Mouse (Mus musculus): ENCODE results near the gene Pdia2. TPM values are rescaled to one million over a fixed set of nuclear protein-coding genes. Genes with fewer than 3 reads are reported as not detected.
A peak's percentile ranks its signal among the peaks of the same experiment; 100 is the strongest.

Pdia2 gene
- polyA plus RNA-seq (2015; fragmentation: Nextera tagmentation; extraction: Ambion mirVana): 9.9 and 16.3 TPM in 2 replicates

GRCm38 (mm10) chr17:26198892-26199291 is at the start of gene Pdia2:
TSS of gene Pdia2 (minus strand) at chr17:26199087.
- no peak for ATAC-seq
- Histone ChIP-seq H3K9ac (ENCODE audit: low read depth, low read length) (no peak within 1 kb of the TSS), H3K27me3 (replicated peaks; ENCODE audit: control insufficient read depth, insufficient read depth, low read length) (peaks cover 23% of the 10 kb centered on the region), H3K4me2 (replicated peaks; ENCODE audit: low read depth) (no peak within 1 kb of the TSS), H3K4me1 (replicated peaks; ENCODE audit: control insufficient read depth, insufficient read depth, low read length) (no peaks in the 10 kb centered on the region; the same call in 1 of the 2 replicates), H3K9me3 (ENCODE audit: control insufficient read depth) (no peaks in the 10 kb centered on the region), H3K27ac (ENCODE audit: low read depth, low read length) (no peak within 1 kb of the TSS), H3K4me3 (ENCODE audit: low read depth, low read length) (no peak within 1 kb of the TSS), H3K36me3 (ENCODE audit: control insufficient read depth, insufficient read depth) (peaks cover 35% of the 10 kb centered on the region)
- TF ChIP-seq CTCF (IDR thresholded peaks at IDR 0.05; ENCODE audit: low read depth): no peak
- 37% methylated on average over 4 of the region's 4 CpGs for WGBS

- TF ChIP-seq CTCF (IDR thresholded peaks at IDR 0.05; ENCODE audit: low read depth): no peak
- Histone ChIP-seq H3K27me3 (replicated peaks; ENCODE audit: control insufficient read depth, insufficient read depth, low read length) (no peaks in the 10 kb centered on the region), H3K9ac (ENCODE audit: low read depth, low read length) (peak within 1 kb of the TSS; percentile 65), H3K36me3 (ENCODE audit: control insufficient read depth, insufficient read depth) (no peaks in the 10 kb centered on the region), H3K9me3 (ENCODE audit: control insufficient read depth) (no peaks in the 10 kb centered on the region), H3K27ac (ENCODE audit: low read depth, low read length) (peak within 1 kb of the TSS; percentile 95), H3K4me3 (ENCODE audit: low read depth, low read length) (peak within 1 kb of the TSS; percentile 70), H3K4me2 (replicated peaks; ENCODE audit: low read depth) (peak within 1 kb of the TSS; percentile 82), H3K4me1 (replicated peaks; ENCODE audit: control insufficient read depth, insufficient read depth, low read length) (0 out of 2 replicates have a peak, but pooled peaks cover 5% of the 10 kb centered on the region)
- peak; percentile 90 for ATAC-seq
- 6% methylated on average over 32 of the region's 33 CpGs for WGBS
Observed at GRCm38 (mm10) chr17:26244101-26244841, 45.4 kb upstream of the Pdia2 start, which contains the start of gene Fam234a. TSS of gene Fam234a (minus strand) at chr17:26244242.

GRCm38 (mm10) chr17:26243471-26244100 is 44.7 kb upstream of the Pdia2 start:
- peak overlapping the region; percentile 95 for H3K27ac ChIP-seq (ENCODE audit: low read depth, low read length)
- peak; percentile 70 for TF ChIP-seq CTCF (IDR thresholded peaks at IDR 0.05; ENCODE audit: low read depth)
- H3K36me3 ChIP-seq (ENCODE audit: control insufficient read depth, insufficient read depth): no peaks in the 10 kb centered on the region
- H3K4me1 ChIP-seq (replicated peaks; ENCODE audit: control insufficient read depth, insufficient read depth, low read length): 0 out of 2 replicates have a peak, but pooled peaks cover 5% of the 10 kb centered on the region
- peak overlapping the region; percentile 65 for H3K9ac ChIP-seq (ENCODE audit: low read depth, low read length)
- H3K27me3 ChIP-seq (replicated peaks; ENCODE audit: control insufficient read depth, insufficient read depth, low read length): no peaks in the 10 kb centered on the region
- peak overlapping the region; percentile 70 for H3K4me3 ChIP-seq (ENCODE audit: low read depth, low read length)
- WGBS: under 1% methylated on average over 32 of the region's 32 CpGs
- peak; percentile 65 for ATAC-seq
- H3K4me2 ChIP-seq (replicated peaks; ENCODE audit: low read depth): peak overlapping the region; percentile 82
- no peaks in the 10 kb centered on the region for H3K9me3 ChIP-seq (ENCODE audit: control insufficient read depth)

- Histone ChIP-seq H3K27me3 (replicated peaks; ENCODE audit: control insufficient read depth, insufficient read depth, low read length) (no peaks in the 10 kb centered on the region), H3K4me1 (replicated peaks; ENCODE audit: control insufficient read depth, insufficient read depth, low read length) (0 out of 2 replicates have a peak, but pooled peaks cover 5% of the 10 kb centered on the region), H3K36me3 (ENCODE audit: control insufficient read depth, insufficient read depth) (no peaks in the 10 kb centered on the region), H3K4me3 (ENCODE audit: low read depth, low read length) (no peak overlapping the region), H3K4me2 (replicated peaks; ENCODE audit: low read depth) (0 out of 2 replicates have a peak overlapping the region, but pooled peaks have one; percentile 7), H3K9ac (ENCODE audit: low read depth, low read length) (no peak overlapping the region), H3K27ac (ENCODE audit: low read depth, low read length) (peak overlapping the region; percentile 68; the same call in 1 of the 2 replicates), H3K9me3 (ENCODE audit: control insufficient read depth) (no peaks in the 10 kb centered on the region)
- WGBS: 35% methylated on average over 6 of the region's 6 CpGs
- no peak for TF ChIP-seq CTCF (IDR thresholded peaks at IDR 0.05; ENCODE audit: low read depth)
- ATAC-seq: no peak
Observed at GRCm38 (mm10) chr17:26240990-26241389, 42.1 kb upstream of the Pdia2 start.

GRCm38 (mm10) chr17:26240120-26240790 is 41.4 kb upstream of the Pdia2 start:
- Histone ChIP-seq H3K4me2 (replicated peaks; ENCODE audit: low read depth) (0 out of 2 replicates have a peak overlapping the region, but pooled peaks have one; percentile 14), H3K27ac (ENCODE audit: low read depth, low read length) (peak overlapping the region; percentile 68), H3K4me1 (replicated peaks; ENCODE audit: control insufficient read depth, insufficient read depth, low read length) (0 out of 2 replicates have a peak, but pooled peaks cover 5% of the 10 kb centered on the region), H3K4me3 (ENCODE audit: low read depth, low read length) (no peak overlapping the region), H3K27me3 (replicated peaks; ENCODE audit: control insufficient read depth, insufficient read depth, low read length) (no peaks in the 10 kb centered on the region), H3K36me3 (ENCODE audit: control insufficient read depth, insufficient read depth) (no peaks in the 10 kb centered on the region), H3K9me3 (ENCODE audit: control insufficient read depth) (no peaks in the 10 kb centered on the region), H3K9ac (ENCODE audit: low read depth, low read length) (no peak overlapping the region)
- no peak for TF ChIP-seq CTCF (IDR thresholded peaks at IDR 0.05; ENCODE audit: low read depth)
- ATAC-seq: no peak
- 33% methylated on average over 6 of the region's 6 CpGs for WGBS

Data from intestine, postnatal 0 days (tissue).